Mouse (Mus musculus) G1E (cell line): ENCODE results near the gene Olfr104-ps. TPM values are rescaled to one million over a fixed set of nuclear protein-coding genes. Genes with fewer than 3 reads are reported as not detected.

Experiments
- ATAC-seq: 2 replicates; pipeline ENCODE4 v1.8.0; 2016; ENCODE audit warnings: mild to moderate bottlenecking; ENCODE audit not compliant: insufficient number of reproducible peaks, poor library complexity, low FRiP score, severe bottlenecking; ENCODE audit errors: extremely low read depth
- DNase-seq: peaks from one replicate; pipeline ENCODE4 v3.0.0; 2012; ENCODE audit warnings: low spot score
- H3K27me3 ChIP-seq: 2 replicates; pipeline ENCODE4 v1.6.1; 2012; ENCODE audit warnings: mild to moderate bottlenecking, low read length, inconsistent platforms; ENCODE audit not compliant: insufficient read depth
- H3K36me3 ChIP-seq: replicated peaks from 2 replicates; pipeline ENCODE3; 2012; ENCODE audit warnings: mild to moderate bottlenecking, inconsistent platforms
- H3K4me1 ChIP-seq: 2 replicates; pipeline ENCODE4 v1.6.1; 2012; ENCODE audit warnings: low read depth, low read length, inconsistent platforms, mixed read lengths; ENCODE audit not compliant: insufficient read depth
- H3K4me3 ChIP-seq: 2 replicates; pipeline ENCODE4 v1.5.1; 2012; ENCODE audit warnings: low read depth, mild to moderate bottlenecking, inconsistent platforms, low read length, moderate library complexity, mixed read lengths
- H3K9me3 ChIP-seq: replicated peaks from 2 replicates; pipeline ENCODE4 v1.6.1; 2012; ENCODE audit warnings: inconsistent platforms
- CTCF ChIP-seq: IDR thresholded peaks from 2 replicates; pipeline ENCODE4 v1.5.1; 2012; ENCODE audit warnings: low read depth, low read length, inconsistent platforms, mixed read lengths
- GATA1 ChIP-seq: IDR thresholded peaks from 2 replicates; pipeline ENCODE4 v1.6.1; 2012; ENCODE audit warnings: borderline replicate concordance, low read length, inconsistent platforms, mixed read lengths
- GATA2 ChIP-seq: IDR thresholded peaks from 2 replicates; pipeline ENCODE4 v1.6.1; 2012; ENCODE audit warnings: low read depth, low read length, inconsistent platforms, borderline replicate concordance
- POLR2AphosphoS5 ChIP-seq: IDR thresholded peaks from 2 replicates; pipeline ENCODE4 v1.6.1; 2012; ENCODE audit warnings: low read depth, low read length, inconsistent platforms; ENCODE audit not compliant: insufficient replicate concordance
- TAL1 ChIP-seq: conservative IDR thresholded peaks from 2 replicates; pipeline ENCODE4 v1.6.1; 2012; ENCODE audit warnings: low read depth, low read length, inconsistent platforms, mixed read lengths
- polyA plus RNA-seq: library from polyadenylated mRNA; stranded (reverse); fragments of >175 nt; gene quantifications from 2 replicates; pipeline ENCODE4 v1.2.3, GENCODE M21; 2012
- total RNA-seq, 2 experiments: library from RNA; stranded (forward) in 1 of 2; stranded (reverse) in 1 of 2; fragments of 200-1000 nt in 1 of 2; fragments of >200 nt in 1 of 2; fragmentation: Nextera tagmentation in 1 of 2; gene quantifications; 2 replicates each; pipeline ENCODE4 v1.2.3; 2014 to 2017

Olfr104-ps gene
- not detected in 2 replicates for total RNA-seq (2014; fragmentation: Nextera tagmentation)
- 0.06 and 0.16 TPM in 2 replicates for total RNA-seq (2017)
- not detected in 2 replicates for polyA plus RNA-seq

GRCm38 (mm10) chr17:37359282-37359681 is at the start of gene Olfr104-ps:
Gene Olfr104-ps (plus strand): TSS chr17:37359582.
- TF ChIP-seq GATA2 = no peak
- no peak for TF ChIP-seq TAL1
- no peak for TF ChIP-seq GATA1
- TF ChIP-seq POLR2AphosphoS5 = no peak
- no peak for TF ChIP-seq CTCF
- Histone ChIP-seq H3K36me3 (no peaks in the 10 kb centered on the region), H3K9me3 (no peaks in the 10 kb centered on the region), H3K27me3 (no peaks in the 10 kb centered on the region), H3K4me3 (no peak within 1 kb of the TSS), H3K4me1 (no peaks in the 10 kb centered on the region)
- DNase-seq (no peak), ATAC-seq (no peak)

DNA sequence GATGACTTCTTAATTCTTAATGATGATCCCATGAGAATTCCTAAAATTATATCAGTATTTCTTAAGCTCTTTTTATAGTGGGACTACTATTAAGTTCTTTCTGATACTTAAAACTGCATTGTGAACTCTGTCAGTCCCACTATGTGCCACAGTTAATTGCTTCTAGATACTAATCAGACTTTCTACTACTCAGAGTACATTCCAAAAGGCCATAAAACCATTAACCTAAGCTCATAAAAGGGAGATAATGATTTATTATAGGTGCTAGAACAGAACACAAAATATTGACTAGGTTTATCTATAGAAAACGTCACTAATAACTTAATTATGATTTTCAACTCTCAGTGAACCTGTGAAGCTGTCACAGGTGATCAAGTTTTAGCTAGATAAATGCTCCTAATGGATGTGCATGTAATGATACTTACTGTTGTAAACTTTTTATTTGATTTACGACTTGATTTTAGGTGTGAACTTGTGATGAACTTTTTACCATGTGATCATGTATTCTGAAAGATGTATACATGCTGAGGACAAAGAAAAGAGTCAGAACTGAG is 49.2 kb upstream of the Olfr104-ps start:
- Histone ChIP-seq H3K4me1 (no peaks in the 10 kb centered on the region), H3K36me3 (no peaks in the 10 kb centered on the region), H3K9me3 (peaks cover 16% of the 10 kb centered on the region), H3K27me3 (no peaks in the 10 kb centered on the region), H3K4me3 (no peak overlapping the region)
- ATAC-seq (no peak), DNase-seq (no peak)
- no peak for TF ChIP-seq TAL1
- no peak for TF ChIP-seq CTCF
- no peak for TF ChIP-seq POLR2AphosphoS5
- TF ChIP-seq GATA1 = no peak
- TF ChIP-seq GATA2 = no peak

GRCm38 (mm10) chr17:37316954-37317353 is 42.4 kb upstream of the Olfr104-ps start, which contains the start of gene Olfr102:
Gene Olfr102 (minus strand): TSS chr17:37317054.
- H3K27me3 ChIP-seq = no peaks in the 10 kb centered on the region

DNA sequence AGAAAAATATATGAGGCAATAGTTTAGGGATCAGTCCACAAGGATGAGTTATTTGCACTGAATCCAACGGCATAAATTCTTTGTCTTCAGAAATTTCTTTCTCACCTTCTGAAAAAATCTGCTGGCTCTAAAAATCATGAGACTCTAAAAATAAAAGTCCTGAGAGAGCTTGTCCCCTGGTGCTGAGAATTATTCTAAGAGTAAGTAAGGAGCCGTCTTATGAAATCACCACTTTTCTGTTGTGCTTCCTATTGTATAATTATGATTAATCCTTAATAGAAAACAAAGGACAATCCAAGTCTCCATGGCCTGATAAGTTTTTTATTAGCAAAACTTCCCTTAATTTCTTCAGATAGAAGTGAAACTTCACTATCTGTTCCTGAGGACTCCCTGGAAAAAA is 19.8 kb upstream of the Olfr104-ps start, which contains the start of gene Olfr103:
Gene Olfr103, minus strand, starts transcription at position 101 of the 400 bp plus-strand sequence.
- ATAC-seq = no peak
- TF ChIP-seq TAL1 (no peak), GATA2 (no peak), POLR2AphosphoS5 (no peak), CTCF (no peak), GATA1 (no peak)
- H3K9me3 ChIP-seq = no peaks in the 10 kb centered on the region
- DNase-seq = no peak
- no peaks in the 10 kb centered on the region for H3K4me1 ChIP-seq
- H3K36me3 ChIP-seq = no peaks in the 10 kb centered on the region
- no peaks in the 10 kb centered on the region for H3K27me3 ChIP-seq
- H3K4me3 ChIP-seq = no peak within 1 kb of the TSS

More at GRCm38 (mm10) chr17:37316954-37317353, 42.4 kb upstream of the Olfr104-ps start, which contains the start of gene Olfr102:
- H3K4me1 ChIP-seq = no peaks in the 10 kb centered on the region
- H3K36me3 ChIP-seq = no peaks in the 10 kb centered on the region
- DNase-seq (no peak), ATAC-seq (no peak)
- no peak for TF ChIP-seq POLR2AphosphoS5
- no peak for TF ChIP-seq GATA1
- TF ChIP-seq CTCF = no peak
- peaks cover 8% of the 10 kb centered on the region; the same call in 1 of the 2 replicates for H3K9me3 ChIP-seq
- no peak within 1 kb of the TSS for H3K4me3 ChIP-seq

- H3K9me3 ChIP-seq = no peaks in the 10 kb centered on the region; the same call in 1 of the 2 replicates
These were observed 19.4 kb downstream of the Olfr104-ps start, which contains the start of gene Olfr105-ps for GRCm38 (mm10) chr17:37378733-37379132. Gene Olfr105-ps (plus strand): TSS chr17:37379033.

DNA sequence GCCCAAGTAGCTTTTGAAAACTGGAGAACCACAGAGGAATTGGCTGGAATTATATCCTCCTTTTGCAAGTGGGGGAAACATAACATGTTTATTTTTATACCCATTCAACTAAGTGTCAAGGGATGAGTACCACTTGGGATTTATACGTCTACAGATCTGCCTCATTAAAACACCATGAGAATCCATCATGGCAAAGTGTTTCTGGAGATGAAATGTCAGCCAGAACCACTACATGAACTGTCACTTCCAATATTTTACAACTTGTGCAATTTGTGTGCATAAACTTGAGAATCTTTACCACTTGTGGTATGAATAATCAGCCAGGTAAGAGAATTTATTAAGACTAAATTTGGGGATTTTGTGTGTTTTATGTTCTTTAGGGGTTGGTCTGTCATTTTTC is 30.7 kb downstream of the Olfr104-ps start, which contains the start of gene Olfr106-ps:
Gene Olfr106-ps, plus strand, starts transcription at position 301 of the 400 bp plus-strand sequence.
- DNase-seq = no peak

More at GRCm38 (mm10) chr17:37378733-37379132, 19.4 kb downstream of the Olfr104-ps start, which contains the start of gene Olfr105-ps:
- ATAC-seq (no peak), DNase-seq (no peak)
- H3K27me3 ChIP-seq = no peaks in the 10 kb centered on the region
- H3K4me3 ChIP-seq = no peak within 1 kb of the TSS
- no peaks in the 10 kb centered on the region for H3K4me1 ChIP-seq
- no peaks in the 10 kb centered on the region for H3K36me3 ChIP-seq
- no peak for TF ChIP-seq TAL1
- no peak for TF ChIP-seq GATA2
- no peak for TF ChIP-seq POLR2AphosphoS5
- no peak for TF ChIP-seq GATA1
- TF ChIP-seq CTCF = no peak

More for the DNA sequence above, 30.7 kb downstream of the Olfr104-ps start, which contains the start of gene Olfr106-ps:
- Histone ChIP-seq H3K36me3 (no peaks in the 10 kb centered on the region), H3K9me3 (0 out of 2 replicates have a peak, but pooled peaks cover 2% of the 10 kb centered on the region), H3K27me3 (no peaks in the 10 kb centered on the region), H3K4me1 (no peaks in the 10 kb centered on the region), H3K4me3 (no peak within 1 kb of the TSS)
- no peak for TF ChIP-seq POLR2AphosphoS5
- no peak for TF ChIP-seq TAL1
- no peak for TF ChIP-seq GATA2
- no peak for TF ChIP-seq GATA1
- TF ChIP-seq CTCF = no peak
- no peak for ATAC-seq
